Mouse (Mus musculus) cortical plate, adult 2 months (tissue): Measurements from ENCODE around the gene Dusp2. TPM values are rescaled to one million over a fixed set of nuclear protein-coding genes. Genes with fewer than 3 reads are reported as not detected.
A peak's percentile ranks its signal among the peaks of the same experiment; 100 is the strongest.

Source experiments
- H3K27ac ChIP-seq: fragments of 200-500 bp; 2 replicates; pipeline ENCODE4 v1.5.1; 2012; ENCODE audit warnings: low read length, control low read depth, inconsistent platforms; ENCODE audit not compliant: insufficient read depth
- H3K4me1 ChIP-seq: fragments of 200-500 bp; 2 replicates; pipeline ENCODE4 v1.6.1; 2011; ENCODE audit warnings: low read length; ENCODE audit not compliant: control insufficient read depth, insufficient read depth
- H3K4me3 ChIP-seq: fragments of 200-500 bp; 2 replicates; pipeline ENCODE4 v1.5.1; 2011; ENCODE audit warnings: mild to moderate bottlenecking, low read length, control low read depth; ENCODE audit not compliant: insufficient read depth
- CTCF ChIP-seq: fragments of 200-500 bp; IDR thresholded peaks from 2 replicates; pipeline ENCODE4 v1.5.1; 2011; ENCODE audit warnings: mild to moderate bottlenecking, control low read depth, low read length; ENCODE audit not compliant: insufficient read depth; ENCODE audit errors: extremely low read depth
- POLR2A ChIP-seq: fragments of 200-500 bp; IDR thresholded peaks from 2 replicates; pipeline ENCODE4 v1.6.1; 2011; ENCODE audit warnings: mild to moderate bottlenecking, low read length, control low read depth; ENCODE audit not compliant: insufficient read depth; ENCODE audit errors: extremely low read depth
- polyA plus RNA-seq: library from polyadenylated mRNA; depleted of rRNA; stranded (reverse); fragments of >200 nt; gene quantifications from 2 replicates; pipeline ENCODE4 v1.2.3, GENCODE M21; 2012; rRNA removed

Gene Dusp2
- polyA plus RNA-seq, 1 experiment, result 1.6 TPM

GRCm38 (mm10) chr2:127374131-127374530 is 38.2 kb downstream of the Dusp2 start:
- peaks cover 1% of the 10 kb centered on the region; the same call in 1 of the 2 replicates for H3K4me1 ChIP-seq
- no peak overlapping the region for H3K4me3 ChIP-seq
- no peak overlapping the region for H3K27ac ChIP-seq
- TF ChIP-seq POLR2A, result no peak
- no peak for TF ChIP-seq CTCF

GRCm38 (mm10) chr2:127375087-127375486 is 39.1 kb downstream of the Dusp2 start:
- TF ChIP-seq CTCF, result no peak
- TF ChIP-seq POLR2A, result no peak
- peaks cover 1% of the 10 kb centered on the region; the same call in 1 of the 2 replicates for H3K4me1 ChIP-seq

GRCm38 (mm10) chr2:127375759-127376341 is 39.9 kb downstream of the Dusp2 start:
- Histone ChIP-seq H3K4me3 (no peak overlapping the region), H3K27ac (no peak overlapping the region), H3K4me1 (no peaks in the 10 kb centered on the region)
- TF ChIP-seq CTCF (0 out of 2 replicates have a peak, but pooled peaks have one; percentile 6), POLR2A (no peak)

More at GRCm38 (mm10) chr2:127375087-127375486, 39.1 kb downstream of the Dusp2 start:
- H3K4me3 ChIP-seq, result no peak overlapping the region
- no peak overlapping the region for H3K27ac ChIP-seq

GRCm38 (mm10) chr2:127376423-127377051 is 40.6 kb downstream of the Dusp2 start:
- TF ChIP-seq CTCF, result no peak
- TF ChIP-seq POLR2A, result no peak
- no peak overlapping the region for H3K27ac ChIP-seq
- H3K4me1 ChIP-seq, result no peaks in the 10 kb centered on the region
- no peak overlapping the region for H3K4me3 ChIP-seq

GRCm38 (mm10) chr2:127377942-127378610 is 42.1 kb downstream of the Dusp2 start:
- Histone ChIP-seq H3K4me3 (no peak overlapping the region), H3K4me1 (no peaks in the 10 kb centered on the region), H3K27ac (no peak overlapping the region)
- TF ChIP-seq POLR2A (no peak), CTCF (no peak)

- Histone ChIP-seq H3K4me3 (no peak overlapping the region), H3K4me1 (no peaks in the 10 kb centered on the region), H3K27ac (no peak overlapping the region)
- no peak for TF ChIP-seq CTCF
- TF ChIP-seq POLR2A, result no peak
Observed at GRCm38 (mm10) chr2:127378611-127378990, 42.6 kb downstream of the Dusp2 start.

GRCm38 (mm10) chr2:127379250-127379649 is 43.3 kb downstream of the Dusp2 start:
- TF ChIP-seq POLR2A, result no peak
- no peak overlapping the region for H3K4me3 ChIP-seq
- no peak overlapping the region for H3K27ac ChIP-seq
- no peaks in the 10 kb centered on the region for H3K4me1 ChIP-seq

- H3K27ac ChIP-seq, result no peak overlapping the region
- TF ChIP-seq POLR2A (no peak), CTCF (no peak)
Observed at GRCm38 (mm10) chr2:127383881-127384280, 47.9 kb downstream of the Dusp2 start.

GRCm38 (mm10) chr2:127387521-127387920 is 51.6 kb downstream of the Dusp2 start:
- no peaks in the 10 kb centered on the region; the same call in 1 of the 2 replicates for H3K4me1 ChIP-seq
- no peak for TF ChIP-seq POLR2A
- TF ChIP-seq CTCF, result no peak
- H3K27ac ChIP-seq, result no peak overlapping the region
- H3K4me3 ChIP-seq, result no peak overlapping the region

More at GRCm38 (mm10) chr2:127383881-127384280, 47.9 kb downstream of the Dusp2 start:
- no peaks in the 10 kb centered on the region; the same call in 1 of the 2 replicates for H3K4me1 ChIP-seq
- H3K4me3 ChIP-seq, result no peak overlapping the region

Other genes with a start within 250 kb of the Dusp2 start
- 1.6 and 2.2 TPM in 2 replicates for gene Ncaph, start 202.2 kb upstream of the Dusp2 start, polyA plus RNA-seq
- gene Itpripl1, start 192.7 kb upstream of the Dusp2 start, polyA plus RNA-seq, result 1.5 and 2.0 TPM in 2 replicates
- 1.4 and 1.8 TPM in 2 replicates for gene 1810024B03Rik, start 127.9 kb upstream of the Dusp2 start, polyA plus RNA-seq
- gene Snrnp200, start 127.8 kb upstream of the Dusp2 start, polyA plus RNA-seq, result 61.7 and 62.3 TPM in 2 replicates
- 72.2 and 79.1 TPM in 2 replicates for gene Ciao1, start 88.3 kb upstream of the Dusp2 start, polyA plus RNA-seq
- 65.2 and 70.5 TPM in 2 replicates for gene Tmem127, start 88.3 kb upstream of the Dusp2 start, polyA plus RNA-seq
- gene Stard7, start 65.9 kb upstream of the Dusp2 start, polyA plus RNA-seq, result 96.1 and 97.6 TPM in 2 replicates
- gene Astl, start 2.5 kb downstream of the Dusp2 start, polyA plus RNA-seq, result not detected in 2 replicates
- gene Adra2b, start 27.0 kb downstream of the Dusp2 start, polyA plus RNA-seq, result 0.11 and 0.25 TPM in 2 replicates
- 0.13 and 0.25 TPM in 2 replicates for gene Gpat2, start 89.0 kb downstream of the Dusp2 start, polyA plus RNA-seq
- 37.4 and 38.2 TPM in 2 replicates for gene Fahd2a, start 108.4 kb downstream of the Dusp2 start, polyA plus RNA-seq
- 109 and 110 TPM in 2 replicates for gene Kcnip3, start 185.9 kb downstream of the Dusp2 start, polyA plus RNA-seq
- gene Prom2, start 205.3 kb downstream of the Dusp2 start, polyA plus RNA-seq, result 0.17 and 0.21 TPM in 2 replicates